Mouse (Mus musculus): Measurements from ENCODE around the gene Tbp. TPM values are rescaled to one million over a fixed set of nuclear protein-coding genes. Genes with fewer than 3 reads are reported as not detected.

The Tbp gene
- 66.7 and 67.0 TPM in 2 replicates for polyA plus RNA-seq (2016; fragmentation: Nextera tagmentation; extraction: Ambion mirVana)

GRCm38 (mm10) chr17:15499656-15500394 lies at the start of gene Tbp, which contains the start of gene Psmb1:
TSS of gene Tbp (plus strand) at chr17:15499888.
TSS of gene Psmb1 (minus strand) at chr17:15499751.
- H3K27me3 ChIP-seq (ENCODE audit: low read depth, poor library complexity, severe bottlenecking), result no peaks in the 10 kb centered on the region
- no peaks in the 10 kb centered on the region for H3K9me3 ChIP-seq (replicated peaks)
- H3K4me3 ChIP-seq, result peak within 1 kb of the TSS; percentile 96
- peak; percentile 99 for DNase-seq (ENCODE audit: low spot score)
- H3K27ac ChIP-seq, result peak within 1 kb of the TSS; percentile 92
- under 1% methylated on average over 63 of the region's 63 CpGs for WGBS
- peaks cover 31% of the 10 kb centered on the region for H3K4me1 ChIP-seq
- peaks cover 40% of the 10 kb centered on the region for H3K36me3 ChIP-seq

GRCm38 (mm10) chr17:15455203-15455602 lies 44.5 kb upstream of the Tbp start:
- no peak overlapping the region for H3K27ac ChIP-seq
- H3K36me3 ChIP-seq, result no peaks in the 10 kb centered on the region
- no peak overlapping the region for H3K4me3 ChIP-seq
- DNase-seq (ENCODE audit: low spot score), result no peak
- no peaks in the 10 kb centered on the region for H3K9me3 ChIP-seq (replicated peaks)
- H3K4me1 ChIP-seq, result no peaks in the 10 kb centered on the region
- H3K27me3 ChIP-seq (ENCODE audit: low read depth, poor library complexity, severe bottlenecking), result no peaks in the 10 kb centered on the region
- WGBS, result 71% methylated on average over 4 of the region's 4 CpGs

- Histone ChIP-seq H3K27me3 (ENCODE audit: low read depth, poor library complexity, severe bottlenecking) (no peaks in the 10 kb centered on the region), H3K36me3 (peaks cover 3% of the 10 kb centered on the region), H3K4me3 (no peak overlapping the region), H3K4me1 (no peaks in the 10 kb centered on the region), H3K9me3 (replicated peaks) (no peaks in the 10 kb centered on the region), H3K27ac (no peak overlapping the region)
- 94% methylated on average over 2 of the region's 2 CpGs for WGBS
- no peak for DNase-seq (ENCODE audit: low spot score)
Measured at GRCm38 (mm10) chr17:15456595-15456994, 43.1 kb upstream of the Tbp start.

GRCm38 (mm10) chr17:15459761-15460160 lies 39.9 kb upstream of the Tbp start:
- no peaks in the 10 kb centered on the region for H3K4me1 ChIP-seq
- no peaks in the 10 kb centered on the region for H3K27me3 ChIP-seq (ENCODE audit: low read depth, poor library complexity, severe bottlenecking)
- H3K4me3 ChIP-seq, result no peak overlapping the region
- no peaks in the 10 kb centered on the region for H3K9me3 ChIP-seq (replicated peaks)
- H3K27ac ChIP-seq, result no peak overlapping the region
- peaks cover 11% of the 10 kb centered on the region for H3K36me3 ChIP-seq
- 91% methylated on average over 4 of the region's 4 CpGs for WGBS
- DNase-seq (ENCODE audit: low spot score), result no peak

- peaks cover 15% of the 10 kb centered on the region for H3K36me3 ChIP-seq
- no peaks in the 10 kb centered on the region for H3K27me3 ChIP-seq (ENCODE audit: low read depth, poor library complexity, severe bottlenecking)
- DNase-seq (ENCODE audit: low spot score), result no peak
- no peak overlapping the region for H3K4me3 ChIP-seq
- 94% methylated on average over 6 of the region's 6 CpGs for WGBS
- H3K27ac ChIP-seq, result no peak overlapping the region
- H3K4me1 ChIP-seq, result no peaks in the 10 kb centered on the region
- no peaks in the 10 kb centered on the region for H3K9me3 ChIP-seq (replicated peaks)
Measured at GRCm38 (mm10) chr17:15461921-15462495, 37.7 kb upstream of the Tbp start.

- Histone ChIP-seq H3K4me3 (no peak overlapping the region), H3K27ac (no peak overlapping the region), H3K9me3 (replicated peaks) (no peaks in the 10 kb centered on the region), H3K4me1 (no peaks in the 10 kb centered on the region), H3K36me3 (peaks cover 49% of the 10 kb centered on the region), H3K27me3 (ENCODE audit: low read depth, poor library complexity, severe bottlenecking) (no peaks in the 10 kb centered on the region)
- DNase-seq (ENCODE audit: low spot score), result peak; percentile 88
- 24% methylated on average over 5 of the region's 5 CpGs for WGBS
Measured at GRCm38 (mm10) chr17:15467669-15468068, 32.0 kb upstream of the Tbp start.

- Histone ChIP-seq H3K4me1 (no peaks in the 10 kb centered on the region), H3K36me3 (peaks cover 87% of the 10 kb centered on the region), H3K27ac (no peak overlapping the region), H3K4me3 (no peak overlapping the region), H3K9me3 (replicated peaks) (no peaks in the 10 kb centered on the region), H3K27me3 (ENCODE audit: low read depth, poor library complexity, severe bottlenecking) (no peaks in the 10 kb centered on the region)
- DNase-seq (ENCODE audit: low spot score), result no peak
- 90% methylated on average over 4 of the region's 4 CpGs for WGBS
Measured at GRCm38 (mm10) chr17:15472671-15473070, 27.0 kb upstream of the Tbp start.

- H3K4me3 ChIP-seq, result no peak overlapping the region
- no peaks in the 10 kb centered on the region for H3K9me3 ChIP-seq (replicated peaks)
- WGBS, result 95% methylated on average over 7 of the region's 7 CpGs
- H3K36me3 ChIP-seq, result peaks cover 73% of the 10 kb centered on the region
- no peak for DNase-seq (ENCODE audit: low spot score)
- no peak overlapping the region for H3K27ac ChIP-seq
- H3K4me1 ChIP-seq, result no peaks in the 10 kb centered on the region
- H3K27me3 ChIP-seq (ENCODE audit: low read depth, poor library complexity, severe bottlenecking), result no peaks in the 10 kb centered on the region
Measured at GRCm38 (mm10) chr17:15490542-15490941, 9.1 kb upstream of the Tbp start.

- no peaks in the 10 kb centered on the region for H3K9me3 ChIP-seq (replicated peaks)
- 2% methylated on average over 50 of the region's 50 CpGs for WGBS
Measured at GRCm38 (mm10) chr17:15497882-15498752, 1.6 kb upstream of the Tbp start.

GRCm38 (mm10) chr17:15498753-15499113 lies 955 bp upstream of the Tbp start:
- Histone ChIP-seq H3K9me3 (replicated peaks) (no peaks in the 10 kb centered on the region), H3K4me3 (peak overlapping the region; percentile 96), H3K36me3 (peaks cover 39% of the 10 kb centered on the region), H3K27ac (peak overlapping the region; percentile 92), H3K4me1 (peaks cover 31% of the 10 kb centered on the region), H3K27me3 (ENCODE audit: low read depth, poor library complexity, severe bottlenecking) (no peaks in the 10 kb centered on the region)
- DNase-seq (ENCODE audit: low spot score), result no peak
- 46% methylated on average over 7 of the region's 7 CpGs for WGBS

More at GRCm38 (mm10) chr17:15497882-15498752, 1.6 kb upstream of the Tbp start:
- DNase-seq (ENCODE audit: low spot score), result peak; percentile 95
- Histone ChIP-seq H3K27me3 (ENCODE audit: low read depth, poor library complexity, severe bottlenecking) (no peaks in the 10 kb centered on the region), H3K4me1 (peaks cover 31% of the 10 kb centered on the region), H3K27ac (peak overlapping the region; percentile 92), H3K4me3 (peak overlapping the region; percentile 96), H3K36me3 (peaks cover 41% of the 10 kb centered on the region)

GRCm38 (mm10) chr17:15510694-15511093 lies 11.0 kb downstream of the Tbp start:
- no peaks in the 10 kb centered on the region for H3K4me1 ChIP-seq
- H3K4me3 ChIP-seq, result no peak overlapping the region
- peaks cover 100% of the 10 kb centered on the region for H3K36me3 ChIP-seq
- no peak for DNase-seq (ENCODE audit: low spot score)
- no peaks in the 10 kb centered on the region for H3K27me3 ChIP-seq (ENCODE audit: low read depth, poor library complexity, severe bottlenecking)
- no peak overlapping the region for H3K27ac ChIP-seq
- WGBS, result 87% methylated on average over 2 of the region's 2 CpGs
- no peaks in the 10 kb centered on the region for H3K9me3 ChIP-seq (replicated peaks)

GRCm38 (mm10) chr17:15517776-15518175 lies 18.1 kb downstream of the Tbp start:
- 83% methylated on average over 5 of the region's 5 CpGs for WGBS

GRCm38 (mm10) chr17:15518186-15518585 lies 18.5 kb downstream of the Tbp start:
- no peak overlapping the region for H3K4me3 ChIP-seq
- H3K27ac ChIP-seq, result no peak overlapping the region
- H3K9me3 ChIP-seq (replicated peaks), result no peaks in the 10 kb centered on the region
- DNase-seq (ENCODE audit: low spot score), result no peak
- H3K36me3 ChIP-seq, result peaks cover 99% of the 10 kb centered on the region
- no peaks in the 10 kb centered on the region for H3K4me1 ChIP-seq
- WGBS, result 91% methylated on average over 5 of the region's 5 CpGs
- no peaks in the 10 kb centered on the region for H3K27me3 ChIP-seq (ENCODE audit: low read depth, poor library complexity, severe bottlenecking)

More at GRCm38 (mm10) chr17:15517776-15518175, 18.1 kb downstream of the Tbp start:
- no peak for DNase-seq (ENCODE audit: low spot score)
- Histone ChIP-seq H3K4me1 (no peaks in the 10 kb centered on the region), H3K36me3 (peaks cover 99% of the 10 kb centered on the region), H3K27ac (no peak overlapping the region), H3K4me3 (no peak overlapping the region), H3K27me3 (ENCODE audit: low read depth, poor library complexity, severe bottlenecking) (no peaks in the 10 kb centered on the region), H3K9me3 (replicated peaks) (no peaks in the 10 kb centered on the region)

All from limb, embryonic 10.5 days (tissue).